Mouse (Mus musculus): ENCODE data around the gene Phf1. TPM values are rescaled to one million over a fixed set of nuclear protein-coding genes. Genes with fewer than 3 reads are reported as not detected.

The Phf1 gene
- 101 and 114 TPM in 2 replicates for polyA plus RNA-seq (2012; rRNA removed)

DNA sequence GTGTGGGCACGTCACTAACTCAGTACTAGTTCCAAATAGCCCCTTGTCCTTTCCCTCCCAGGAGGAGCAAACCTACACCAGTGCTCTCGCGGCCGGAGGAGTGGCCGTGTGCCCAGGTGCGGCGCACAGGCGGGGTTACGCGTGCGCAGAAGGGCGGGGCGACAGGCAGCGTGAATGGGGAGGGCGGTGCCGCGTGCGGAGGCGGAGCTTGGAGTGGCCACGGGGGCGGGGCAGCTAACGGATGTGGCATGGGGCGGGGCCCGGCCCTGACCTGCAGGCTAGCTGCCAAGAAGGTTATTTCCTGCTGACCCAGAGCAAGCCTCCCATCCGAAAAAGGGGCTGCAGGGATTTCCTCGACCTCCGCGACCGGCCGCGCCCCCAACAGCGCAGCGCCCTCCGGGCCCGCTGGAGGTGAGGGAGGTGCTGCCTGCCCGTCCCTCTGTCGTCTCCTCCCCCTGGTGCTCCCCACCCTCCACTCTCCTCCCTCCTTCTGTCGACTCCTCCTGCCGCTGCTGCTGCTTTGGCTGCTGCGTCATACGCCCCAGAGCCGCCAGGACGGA, at the start of gene Phf1:
Phf1 (plus strand) TSS at position 214 of the 560 bp plus-strand sequence.
- Histone ChIP-seq H3K4me1 (ENCODE audit: control insufficient read depth, insufficient read depth, low read length) (peaks cover 8% of the 10 kb centered on the region), H3K4me3 (replicated peaks; ENCODE audit: extremely low read depth, low read depth, low read length) (peak within 1 kb of the TSS; percentile 69)
- WGBS: under 1% methylated on average over 43 of the region's 43 CpGs
- peak; percentile 99 for DNase-seq
- peak; percentile 88; the same call in 1 of the 2 replicates for TF ChIP-seq POLR2A (IDR thresholded peaks at IDR 0.05; ENCODE audit: borderline replicate concordance, extremely low read depth, low read depth, low read length)
- no peak for TF ChIP-seq CTCF (IDR thresholded peaks at IDR 0.05; ENCODE audit: insufficient read depth, low read length)

DNA sequence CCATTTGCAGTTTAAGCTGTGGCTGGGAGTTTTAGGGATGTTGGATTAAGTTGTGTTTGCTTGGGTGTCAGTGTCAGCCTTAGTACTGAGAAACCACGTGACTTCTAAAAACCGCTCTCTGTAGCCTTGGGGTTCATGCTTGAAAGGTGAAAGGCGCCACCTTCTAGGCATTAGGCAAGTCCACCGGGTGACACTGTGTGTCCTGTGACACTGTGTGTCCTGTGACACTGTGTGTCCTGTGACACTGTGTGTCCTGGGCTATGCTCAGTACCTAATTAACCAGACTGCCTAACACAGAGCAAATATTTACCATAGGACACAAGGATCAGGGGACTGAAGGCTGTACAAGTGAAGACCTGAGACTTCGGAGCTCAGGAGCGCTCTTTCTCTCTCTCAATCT, 49.3 kb upstream of the Phf1 start:
- Histone ChIP-seq H3K4me3 (replicated peaks; ENCODE audit: extremely low read depth, low read depth, low read length) (no peak overlapping the region), H3K4me1 (ENCODE audit: control insufficient read depth, insufficient read depth, low read length) (no peaks in the 10 kb centered on the region; the same call in 1 of the 2 replicates)
- no peak for DNase-seq
- TF ChIP-seq CTCF (IDR thresholded peaks at IDR 0.05; ENCODE audit: insufficient read depth, low read length) (no peak), POLR2A (IDR thresholded peaks at IDR 0.05; ENCODE audit: borderline replicate concordance, extremely low read depth, low read depth, low read length) (no peak)
- 81% methylated on average over 6 of the region's 6 CpGs for WGBS

DNA sequence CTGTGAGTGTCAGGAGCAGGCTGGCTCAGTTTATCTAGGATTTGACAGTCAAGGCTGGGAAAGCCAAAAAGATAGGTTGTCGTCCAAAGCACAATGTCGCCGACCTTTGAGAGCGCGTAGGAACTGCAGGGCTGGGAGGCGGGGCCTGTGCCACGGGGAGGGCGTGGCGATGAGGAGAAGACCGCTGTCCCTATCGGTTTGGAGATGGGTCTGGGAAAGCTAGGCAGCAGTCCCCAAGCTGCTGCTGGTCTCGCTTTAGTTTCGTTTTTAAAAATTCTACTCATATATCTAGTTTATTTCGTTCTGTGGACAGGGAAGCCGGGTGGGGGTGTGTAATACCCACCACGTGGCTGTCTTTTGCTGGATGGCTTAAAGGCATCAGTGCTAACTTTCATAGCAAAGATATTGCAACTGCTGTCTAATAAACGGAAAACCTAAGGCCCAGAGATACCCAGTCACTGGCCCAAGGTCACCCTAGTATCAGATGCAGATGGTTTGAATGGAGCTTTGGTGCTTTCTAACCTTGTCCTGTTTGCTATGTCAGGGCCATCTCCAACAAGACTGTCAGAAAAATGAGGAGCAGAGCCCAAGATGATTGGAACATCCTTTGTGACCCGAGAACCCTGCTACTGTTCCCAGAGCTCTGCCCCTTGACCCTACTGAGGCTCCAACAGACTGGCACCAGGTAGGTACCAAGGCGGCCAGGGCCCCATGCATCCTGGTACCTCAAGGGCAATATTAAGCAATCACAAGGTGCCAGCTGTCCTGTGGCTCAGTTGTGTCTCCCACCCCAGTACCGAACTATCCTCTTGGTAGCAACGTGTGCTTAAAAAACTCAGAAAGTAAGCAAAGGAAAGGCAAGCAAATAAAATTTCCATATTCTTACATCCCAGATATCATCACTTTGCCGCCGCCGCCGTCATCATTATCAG, 47.6 kb upstream of the Phf1 start:
- peak; percentile 74 for DNase-seq
- Histone ChIP-seq H3K4me3 (replicated peaks; ENCODE audit: extremely low read depth, low read depth, low read length) (peak overlapping the region; percentile 45), H3K4me1 (ENCODE audit: control insufficient read depth, insufficient read depth, low read length) (no peaks in the 10 kb centered on the region; the same call in 1 of the 2 replicates)
- 15% methylated on average over 25 of the region's 25 CpGs for WGBS
- TF ChIP-seq POLR2A (IDR thresholded peaks at IDR 0.05; ENCODE audit: borderline replicate concordance, extremely low read depth, low read depth, low read length) (no peak), CTCF (IDR thresholded peaks at IDR 0.05; ENCODE audit: insufficient read depth, low read length) (peak; percentile 37; the same call in 1 of the 2 replicates)

DNA sequence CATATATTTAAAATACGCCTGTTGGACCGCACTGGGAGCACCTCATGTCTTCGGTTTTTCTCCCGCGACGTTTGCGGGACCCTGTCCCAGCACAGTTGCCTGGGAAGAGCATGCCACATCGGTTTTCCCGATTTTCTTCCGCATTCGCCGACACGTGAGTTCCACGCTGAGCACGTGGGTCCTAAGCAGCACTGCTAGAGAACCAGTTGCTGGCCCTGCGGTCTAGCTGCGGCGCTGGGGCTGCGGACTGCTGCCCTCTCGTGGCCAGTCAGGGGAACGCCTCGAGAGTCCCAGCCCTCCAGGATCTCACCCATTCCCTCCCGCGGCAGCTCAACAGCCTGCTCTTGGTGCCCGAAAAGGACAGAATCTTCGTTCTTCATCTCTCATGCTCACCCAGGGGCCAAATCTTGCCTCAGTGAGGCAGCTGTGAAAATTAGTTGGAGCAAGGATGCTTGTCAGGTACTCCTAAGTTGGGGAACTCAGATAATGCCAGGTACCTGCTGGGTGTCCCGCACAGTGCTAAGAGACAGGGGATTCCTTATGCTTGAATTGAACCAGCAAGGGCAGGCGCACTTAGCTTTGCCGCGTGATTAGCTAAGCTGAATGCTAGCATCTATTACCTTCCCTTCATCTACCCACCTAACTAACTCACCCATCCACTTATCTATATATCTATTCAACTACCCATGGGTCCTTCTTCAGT, 46.7 kb upstream of the Phf1 start:
- Histone ChIP-seq H3K4me1 (ENCODE audit: control insufficient read depth, insufficient read depth, low read length) (no peaks in the 10 kb centered on the region; the same call in 1 of the 2 replicates), H3K4me3 (replicated peaks; ENCODE audit: extremely low read depth, low read depth, low read length) (peak overlapping the region; percentile 60)
- peak; percentile 77 for DNase-seq
- TF ChIP-seq CTCF (IDR thresholded peaks at IDR 0.05; ENCODE audit: insufficient read depth, low read length): peak; percentile 80
- TF ChIP-seq POLR2A (IDR thresholded peaks at IDR 0.05; ENCODE audit: borderline replicate concordance, extremely low read depth, low read depth, low read length): no peak
- 9% methylated on average over 30 of the region's 30 CpGs for WGBS

DNA sequence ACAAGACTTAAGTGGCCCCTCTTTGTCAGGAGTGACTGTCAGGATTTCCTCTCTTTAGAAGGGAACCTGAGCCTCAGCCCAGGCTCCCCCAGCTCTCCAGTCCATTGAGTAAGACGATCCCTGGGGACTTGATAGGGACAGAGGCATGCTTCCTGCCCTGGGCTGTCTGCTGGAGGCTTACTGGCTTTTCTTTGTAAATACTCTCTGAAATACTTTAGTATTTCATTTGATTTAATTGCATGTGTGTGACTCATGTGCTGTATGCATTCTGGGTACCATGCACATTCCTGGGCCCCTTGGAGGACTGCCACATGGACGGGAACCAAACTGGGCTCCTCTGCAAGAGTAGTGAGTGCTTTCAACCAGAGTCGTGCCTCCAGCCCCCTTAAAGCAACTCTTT, 44.9 kb upstream of the Phf1 start:
- H3K4me3 ChIP-seq (replicated peaks; ENCODE audit: extremely low read depth, low read depth, low read length): no peak overlapping the region
- no peaks in the 10 kb centered on the region; the same call in 1 of the 2 replicates for H3K4me1 ChIP-seq (ENCODE audit: control insufficient read depth, insufficient read depth, low read length)
- no peak for TF ChIP-seq POLR2A (IDR thresholded peaks at IDR 0.05; ENCODE audit: borderline replicate concordance, extremely low read depth, low read depth, low read length)
- TF ChIP-seq CTCF (IDR thresholded peaks at IDR 0.05; ENCODE audit: insufficient read depth, low read length): no peak
- no peak for DNase-seq
- 27% methylated on average over 3 of the region's 3 CpGs for WGBS

DNA sequence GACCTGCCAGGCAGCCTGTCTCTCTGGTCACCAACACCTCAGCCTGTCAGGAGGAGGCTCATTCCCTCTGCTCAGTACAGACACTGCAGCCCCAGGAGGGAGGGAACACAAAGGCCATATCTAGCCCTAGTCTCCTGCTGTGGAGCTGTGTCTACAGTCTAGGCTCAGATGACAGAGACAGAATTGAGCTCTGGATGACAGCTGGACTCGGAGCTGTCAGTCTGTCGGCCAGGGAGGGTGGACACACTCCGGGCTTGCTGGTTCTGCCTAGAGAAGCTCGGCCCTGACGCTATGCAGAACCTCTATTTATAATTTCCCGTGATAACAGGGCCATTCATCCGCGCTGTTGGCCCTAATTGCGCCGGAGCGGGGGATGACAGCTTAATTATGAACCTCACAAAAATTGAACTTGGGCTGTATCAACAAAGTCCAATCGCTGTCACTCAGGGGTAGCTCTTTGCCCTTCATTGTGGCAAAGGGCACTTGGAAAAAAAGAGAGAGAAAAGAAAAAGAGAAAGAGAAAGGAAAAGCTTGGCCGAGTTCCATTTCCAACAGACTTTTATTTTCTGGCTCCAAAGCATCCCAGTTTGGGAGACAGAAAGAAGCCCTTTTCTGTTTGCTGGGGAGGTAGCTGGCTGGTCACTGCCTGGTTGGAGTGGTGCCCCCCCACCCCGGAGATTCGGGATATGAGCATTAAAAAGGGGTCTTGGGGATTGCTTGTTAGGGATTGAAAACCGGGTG, 40.0 kb upstream of the Phf1 start:
- Histone ChIP-seq H3K4me3 (replicated peaks; ENCODE audit: extremely low read depth, low read depth, low read length) (no peak overlapping the region), H3K4me1 (ENCODE audit: control insufficient read depth, insufficient read depth, low read length) (no peaks in the 10 kb centered on the region)
- DNase-seq: no peak
- no peak for TF ChIP-seq POLR2A (IDR thresholded peaks at IDR 0.05; ENCODE audit: borderline replicate concordance, extremely low read depth, low read depth, low read length)
- TF ChIP-seq CTCF (IDR thresholded peaks at IDR 0.05; ENCODE audit: insufficient read depth, low read length): no peak
- 34% methylated on average over 16 of the region's 16 CpGs for WGBS

DNA sequence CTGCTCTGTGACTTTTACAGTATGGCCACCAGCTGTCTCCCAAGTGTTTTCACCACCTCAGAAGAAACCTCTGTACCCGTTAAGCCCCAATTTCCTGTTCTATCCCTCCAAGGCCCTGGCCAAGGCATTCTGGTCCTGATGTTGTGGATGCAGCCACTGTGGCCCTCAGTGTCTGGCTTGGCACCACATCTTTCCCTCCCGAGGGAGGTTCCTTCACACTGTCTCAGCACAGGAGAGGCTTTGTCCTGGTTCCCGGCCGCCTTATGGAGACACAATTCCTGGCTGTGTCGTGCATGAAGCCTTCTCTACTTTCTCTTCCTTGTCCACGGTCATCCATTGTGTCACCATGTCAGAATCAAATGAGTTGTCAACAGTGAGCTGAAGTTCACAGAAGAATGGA, 39.4 kb upstream of the Phf1 start:
- WGBS: 53% methylated on average over 6 of the region's 6 CpGs
- DNase-seq: no peak
- Histone ChIP-seq H3K4me1 (ENCODE audit: control insufficient read depth, insufficient read depth, low read length) (no peaks in the 10 kb centered on the region), H3K4me3 (replicated peaks; ENCODE audit: extremely low read depth, low read depth, low read length) (no peak overlapping the region)
- no peak for TF ChIP-seq POLR2A (IDR thresholded peaks at IDR 0.05; ENCODE audit: borderline replicate concordance, extremely low read depth, low read depth, low read length)
- TF ChIP-seq CTCF (IDR thresholded peaks at IDR 0.05; ENCODE audit: insufficient read depth, low read length): no peak

DNA sequence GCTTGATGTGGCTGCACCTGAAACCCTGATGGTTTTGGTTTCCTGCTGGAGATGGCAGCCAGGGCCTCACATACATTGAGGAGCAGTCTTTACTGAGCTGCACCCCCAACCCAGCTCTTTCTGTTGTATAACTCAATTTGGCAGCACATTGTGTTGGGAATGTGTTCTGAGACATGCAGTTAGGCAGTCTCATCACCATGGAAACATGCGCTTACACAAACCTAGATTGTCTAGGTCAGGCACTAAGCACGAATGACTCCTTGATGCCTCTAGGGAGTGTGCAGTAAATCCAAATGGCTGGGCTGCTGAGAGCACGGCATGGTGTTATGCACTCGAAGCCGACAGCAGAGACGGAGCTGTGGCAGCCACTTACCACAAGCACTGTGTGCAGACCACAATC, 38.5 kb upstream of the Phf1 start:
- Histone ChIP-seq H3K4me1 (ENCODE audit: control insufficient read depth, insufficient read depth, low read length) (no peaks in the 10 kb centered on the region), H3K4me3 (replicated peaks; ENCODE audit: extremely low read depth, low read depth, low read length) (no peak overlapping the region)
- TF ChIP-seq POLR2A (IDR thresholded peaks at IDR 0.05; ENCODE audit: borderline replicate concordance, extremely low read depth, low read depth, low read length): no peak
- no peak for TF ChIP-seq CTCF (IDR thresholded peaks at IDR 0.05; ENCODE audit: insufficient read depth, low read length)
- WGBS: 76% methylated on average over 6 of the region's 6 CpGs
- no peak for DNase-seq

DNA sequence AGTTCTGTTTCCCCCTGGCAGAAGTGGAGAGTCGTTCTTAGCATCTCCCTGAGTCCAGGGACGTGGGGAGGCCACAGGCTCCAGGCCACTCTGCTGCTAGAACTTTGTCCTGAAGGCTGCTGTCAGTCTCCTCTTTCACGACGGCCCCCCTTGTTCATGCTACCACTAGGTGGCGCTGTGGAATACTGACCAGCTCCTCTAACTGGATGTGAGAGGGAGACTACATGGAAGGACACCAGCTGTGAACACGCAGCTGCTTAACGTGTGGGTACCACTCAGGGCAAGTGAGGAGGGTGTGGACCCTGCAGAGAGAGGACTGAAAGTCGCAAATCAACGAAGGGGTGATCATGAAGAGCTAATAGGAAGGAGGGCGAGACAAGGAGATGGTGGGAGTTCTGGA, 37.3 kb upstream of the Phf1 start:
- TF ChIP-seq POLR2A (IDR thresholded peaks at IDR 0.05; ENCODE audit: borderline replicate concordance, extremely low read depth, low read depth, low read length): no peak
- TF ChIP-seq CTCF (IDR thresholded peaks at IDR 0.05; ENCODE audit: insufficient read depth, low read length): peak; percentile 82
- WGBS: 14% methylated on average over 10 of the region's 10 CpGs
- DNase-seq: peak; percentile 62
- Histone ChIP-seq H3K4me3 (replicated peaks; ENCODE audit: extremely low read depth, low read depth, low read length) (no peak overlapping the region), H3K4me1 (ENCODE audit: control insufficient read depth, insufficient read depth, low read length) (no peaks in the 10 kb centered on the region)

All from lung, adult 2 months (tissue).